Mouse (Mus musculus) lung, adult 10 weeks (tissue): ENCODE measurements around the gene Mfsd2b. TPM values are rescaled to one million over a fixed set of nuclear protein-coding genes. Genes with fewer than 3 reads are reported as not detected.

Source experiments
- polyA plus RNA-seq: library from polyadenylated mRNA; stranded (reverse); fragments of 350-450 nt; fragmentation: Illumina TruSeq; extraction: RNeasy Lipid Tissue Mini Kit (QIAGEN cat#74804); gene quantifications from one replicate; pipeline ENCODE4 v1.2.3, GENCODE M21; 2014; ENCODE audit warnings: low read depth, low replicate concordance; ENCODE audit not compliant: insufficient read depth

The Mfsd2b gene
- 0.73 TPM for polyA plus RNA-seq

GRCm38 (mm10) chr12:4874161-4874927 lies at the start of gene Mfsd2b:
TSS of gene Mfsd2b (minus strand) at chr12:4874359.

DNA sequence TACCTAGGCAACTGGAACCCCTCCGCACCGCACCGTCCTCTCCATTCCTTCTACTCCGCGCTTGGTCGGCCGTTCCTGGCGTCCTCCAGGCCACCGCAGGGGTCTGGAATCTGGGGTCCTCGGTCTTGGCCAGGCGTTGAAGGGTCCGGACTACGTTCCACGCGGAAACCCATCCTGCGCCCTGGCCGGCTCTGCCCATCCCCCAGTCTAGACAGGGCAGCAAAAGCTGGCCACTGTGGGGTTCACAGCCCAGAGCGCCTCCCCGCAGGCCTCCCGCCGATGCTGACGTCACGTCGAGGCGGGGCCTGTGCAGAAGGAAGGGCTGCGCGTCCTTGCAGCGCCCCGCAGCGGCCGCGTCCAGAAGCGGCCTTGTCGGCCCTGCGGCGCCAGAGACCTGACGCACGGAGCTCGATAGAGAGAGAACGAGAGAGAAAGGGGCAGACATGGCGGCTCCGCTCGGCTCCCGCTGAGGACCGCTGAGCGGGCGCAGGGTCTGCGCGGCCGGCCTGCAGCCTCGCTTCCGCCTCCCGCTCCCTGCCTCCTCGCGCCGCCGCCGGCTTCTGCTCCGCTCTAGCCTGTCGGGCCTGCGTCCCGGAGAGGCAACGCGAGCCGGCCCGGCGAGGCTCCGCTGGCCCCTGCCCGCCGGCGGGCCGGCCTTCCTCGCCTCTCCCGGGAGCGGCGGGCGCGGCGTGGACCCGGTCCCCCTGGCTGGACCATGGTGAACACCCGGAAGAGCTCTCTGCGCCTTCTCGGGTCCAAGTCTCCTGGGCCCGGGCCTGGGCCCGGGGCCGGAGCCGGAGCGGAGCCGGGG lies 43.0 kb upstream of the Mfsd2b start, which contains the start of gene Atad2b:
TSS of gene Atad2b (plus strand) at position 360 of the 811 bp plus-strand sequence.

DNA sequence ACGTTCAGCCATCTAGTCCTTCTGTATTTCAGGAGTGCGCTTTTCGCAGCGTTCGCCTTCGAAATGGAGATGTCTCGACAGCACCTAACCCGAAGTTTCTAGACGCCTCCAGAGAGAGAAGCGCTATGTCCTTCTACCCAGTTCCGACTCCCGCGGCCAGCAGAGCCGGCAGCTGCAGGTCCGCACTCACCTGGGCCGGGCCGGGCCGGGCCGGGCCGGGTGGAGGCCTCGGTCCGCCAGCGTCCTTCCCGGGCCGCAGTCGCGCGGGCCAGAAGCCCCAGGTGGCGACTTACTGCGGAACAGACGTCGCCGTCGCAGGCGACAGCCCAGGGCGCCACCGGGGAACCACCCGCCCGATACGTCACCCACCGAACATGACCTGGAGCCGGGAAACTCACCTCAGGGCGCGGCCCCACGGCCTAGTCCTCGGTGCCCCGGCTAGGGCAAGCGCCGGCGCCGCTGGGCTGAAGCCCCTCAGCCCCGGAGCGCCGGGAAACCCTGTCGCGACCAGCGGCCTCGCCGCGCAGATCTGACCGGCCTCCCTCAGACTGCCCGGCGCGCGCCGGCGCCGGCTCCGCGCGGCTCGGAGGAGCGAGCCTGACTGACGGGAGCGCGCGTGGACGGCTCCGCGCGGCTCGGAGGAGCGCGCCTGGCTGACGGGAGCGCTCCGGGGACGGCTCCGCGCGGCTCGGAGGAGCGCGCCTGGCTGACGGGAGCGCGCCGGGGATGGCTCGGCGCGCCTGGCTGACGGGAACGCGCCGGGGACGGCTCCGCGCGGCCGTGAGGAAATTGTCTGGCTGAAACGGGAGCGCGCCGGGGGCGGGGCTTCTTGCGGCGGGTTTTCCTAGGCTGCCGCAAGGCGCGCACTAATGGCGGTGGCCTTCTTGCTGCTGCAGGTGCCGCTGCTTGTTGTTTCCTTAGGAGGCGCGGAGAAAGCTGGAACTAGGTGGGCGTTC lies 33.1 kb upstream of the Mfsd2b start, which contains the start of gene Ubxn2a:
TSS of gene Ubxn2a (minus strand) at position 755 of the 956 bp plus-strand sequence.

DNA sequence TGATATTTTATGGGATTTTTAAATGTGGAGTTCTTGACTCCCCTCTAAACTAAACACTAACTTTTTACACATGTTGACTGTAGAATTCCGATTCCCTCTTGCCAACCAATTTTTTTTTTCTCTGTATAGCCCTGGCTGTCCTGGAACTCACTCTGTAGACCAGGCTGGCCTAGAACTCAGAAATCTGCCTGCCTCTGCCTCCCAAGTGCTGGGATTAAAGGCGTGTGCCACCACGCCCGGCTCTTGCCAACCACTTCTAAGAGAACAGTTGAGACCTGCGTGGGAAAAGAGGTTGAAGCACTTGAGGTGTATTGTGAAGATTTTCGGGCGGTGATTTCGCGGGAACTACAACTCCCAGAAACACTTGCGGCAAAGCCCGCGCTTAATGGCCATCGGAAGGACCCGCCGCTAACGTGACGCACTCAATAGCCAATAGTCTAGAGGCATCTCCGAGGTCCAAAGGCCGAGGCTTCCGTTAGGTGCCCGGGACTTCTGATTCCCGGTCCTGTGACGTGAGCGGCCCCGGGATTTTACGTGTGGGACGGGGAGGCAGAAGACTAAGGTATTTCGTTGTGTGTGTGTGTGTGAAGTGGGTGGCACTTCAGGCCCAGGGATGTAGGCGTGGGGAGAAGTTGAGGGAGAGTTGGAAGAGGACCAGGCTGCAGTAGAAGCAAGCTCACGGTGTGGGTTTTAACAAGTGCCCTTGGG lies 31.1 kb downstream of the Mfsd2b start, which contains the start of gene Wdcp:
TSS of gene Wdcp (plus strand) at position 414 of the 708 bp plus-strand sequence.

DNA sequence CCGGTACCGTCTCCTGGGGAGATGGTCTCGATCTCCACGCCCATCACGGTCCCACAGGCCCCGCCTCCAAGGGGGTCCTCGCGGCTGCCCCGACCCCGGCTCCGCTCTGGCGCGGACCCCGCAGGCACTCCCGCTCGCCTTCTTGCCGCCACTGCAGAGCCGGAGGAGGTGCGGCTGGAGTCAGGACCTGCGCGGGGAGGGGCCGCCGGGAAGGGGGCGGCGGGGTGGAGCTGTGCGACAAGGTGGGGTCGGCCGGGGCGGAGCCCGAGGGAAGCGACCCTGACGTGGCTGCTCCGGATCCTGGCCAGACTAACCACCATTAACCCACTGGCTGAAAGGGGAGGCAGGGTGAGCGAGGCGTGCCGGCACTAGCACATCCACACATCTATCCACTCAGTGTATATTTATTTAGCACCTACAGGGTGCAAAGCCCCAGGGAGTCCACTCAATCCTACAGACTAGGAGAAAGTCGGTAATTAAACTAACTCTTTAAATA lies 32.7 kb downstream of the Mfsd2b start, which contains the start of gene Fkbp1b:
TSS of gene Fkbp1b (minus strand) at position 200 of the 496 bp plus-strand sequence.

DNA sequence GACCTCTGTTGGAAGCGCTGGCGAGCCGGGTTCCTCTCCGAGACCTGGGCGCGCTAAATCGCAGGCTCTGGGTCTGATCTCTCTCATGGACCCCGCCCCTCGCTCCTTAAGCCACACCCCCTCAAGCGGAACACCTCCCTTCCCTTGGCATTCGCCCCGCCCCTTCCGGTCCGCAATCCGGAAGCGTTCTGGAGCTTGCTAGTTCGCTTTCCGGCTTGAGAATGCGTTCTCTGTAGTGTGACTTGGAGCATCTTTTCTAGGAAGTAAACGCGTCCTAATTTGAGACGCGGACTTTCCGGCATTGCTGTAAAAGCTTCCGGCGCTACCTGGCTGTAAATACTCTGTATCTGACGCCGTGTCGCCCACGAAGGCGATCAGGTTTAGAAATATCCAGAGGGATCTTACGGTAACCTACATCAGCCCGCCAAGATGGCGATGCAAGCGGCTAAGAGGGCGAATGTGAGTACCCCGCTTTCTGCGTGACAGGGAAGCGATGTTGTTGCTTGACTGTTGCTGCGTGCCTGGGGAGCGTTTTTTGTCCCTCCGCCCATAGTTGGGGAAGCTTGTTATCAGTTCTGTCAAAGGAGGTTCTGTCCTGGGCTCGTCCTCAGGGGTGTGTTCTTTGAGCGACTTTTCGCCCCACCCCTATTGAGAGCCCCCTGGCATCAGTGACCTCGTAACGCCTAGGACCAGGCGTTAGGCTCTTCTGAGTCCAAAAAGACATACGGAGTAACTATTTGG lies 56.6 kb downstream of the Mfsd2b start, which contains the start of gene Sf3b6:
TSS of gene Sf3b6 (plus strand) at position 184 of the 741 bp plus-strand sequence.

Other genes with a start within 250 kb of the Mfsd2b start
- gene Fam228a, start 135.9 kb downstream of the Mfsd2b start, polyA plus RNA-seq, result not detected
- gene Pfn4, start 105.3 kb downstream of the Mfsd2b start, polyA plus RNA-seq, result 0.40 TPM
- gene Fam228b, start 105.1 kb downstream of the Mfsd2b start, polyA plus RNA-seq, result 0.46 TPM
- 113 TPM for gene Sf3b6, start 56.8 kb downstream of the Mfsd2b start, polyA plus RNA-seq
- gene Fkbp1b, start 32.8 kb downstream of the Mfsd2b start, polyA plus RNA-seq, result 9.3 TPM
- 3.7 TPM for gene Wdcp, start 31.1 kb downstream of the Mfsd2b start, polyA plus RNA-seq
- gene Ubxn2a, start 33.3 kb upstream of the Mfsd2b start, polyA plus RNA-seq, result 14.3 TPM
- gene Atad2b, start 43.0 kb upstream of the Mfsd2b start, polyA plus RNA-seq, result 3.2 TPM